Mouse (Mus musculus): ENCODE results near the gene Nt5c3.

GRCm38 (mm10) chr6:56916279-56916678, 7.5 kb downstream of the Nt5c3 start:
- no peak for TF ChIP-seq POLR2A (IDR thresholded peaks at IDR 0.05; ENCODE audit: extremely low read depth, insufficient read depth, low read length)
- TF ChIP-seq CTCF (IDR thresholded peaks at IDR 0.05; ENCODE audit: extremely low read depth, insufficient read depth, low read length) = no peak

All from cortical plate, adult 2 months (tissue).